Mouse (Mus musculus) lung, adult 2 months (tissue): ENCODE data around the gene Cd27. TPM values are rescaled to one million over a fixed set of nuclear protein-coding genes. Genes with fewer than 3 reads are reported as not detected.

Experiments used
- DNase-seq: peaks from one replicate; pipeline ENCODE4 v3.0.0; 2022
- H3K4me1 ChIP-seq: fragments of 200-500 bp; 2 replicates; pipeline ENCODE4 v1.6.1; 2011; ENCODE audit warnings: low read length; ENCODE audit not compliant: control insufficient read depth, insufficient read depth
- H3K4me3 ChIP-seq: fragments of 200-500 bp; replicated peaks from 2 replicates; pipeline ENCODE3; 2011; ENCODE audit warnings: low read depth, mild to moderate bottlenecking, control low read depth, low read length; ENCODE audit errors: extremely low read depth
- CTCF ChIP-seq: fragments of 200-500 bp; IDR thresholded peaks from 2 replicates; pipeline ENCODE4 v1.5.1; 2011; ENCODE audit warnings: mild to moderate bottlenecking, low read length, control low read depth; ENCODE audit not compliant: insufficient read depth
- POLR2A ChIP-seq: fragments of 200-500 bp; IDR thresholded peaks from 2 replicates; pipeline ENCODE4 v1.6.1; 2011; ENCODE audit warnings: low read depth, mild to moderate bottlenecking, control low read depth, low read length, borderline replicate concordance; ENCODE audit errors: extremely low read depth
- WGBS: fragments of 180-500 bp; shearing (Covaris S2); methylation state at CpG from one replicate; pipeline ENCODE4 v1.1.7; 2018; 5-methylcytosine and 5-hydroxymethylcytosine counted together
- polyA plus RNA-seq: library from polyadenylated mRNA; depleted of rRNA; stranded (reverse); fragments of >200 nt; gene quantifications from 2 replicates; pipeline ENCODE4 v1.2.3, GENCODE M21; 2012

Cd27 gene
- polyA plus RNA-seq, 1 experiment: 9.8 TPM

DNA sequence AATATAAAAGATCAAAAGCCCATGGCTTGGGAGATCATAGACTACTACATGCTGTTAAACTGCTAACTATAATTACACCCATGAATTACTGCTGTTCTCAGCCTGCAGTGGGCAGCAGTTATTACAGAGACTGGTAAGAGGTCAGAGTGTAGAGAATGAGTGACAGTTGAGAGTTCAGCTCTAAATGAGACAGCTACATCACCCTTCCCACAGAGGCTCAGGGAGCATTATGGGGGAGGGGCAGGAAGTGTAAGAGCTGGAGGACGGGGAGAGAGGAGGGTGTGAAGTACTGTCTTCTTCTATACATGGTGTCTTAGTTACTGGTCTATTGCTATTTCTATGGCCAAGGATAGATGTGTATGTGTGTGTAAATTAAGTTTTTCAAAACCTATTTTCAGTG lies 7.7 kb upstream of the Cd27 start:
- WGBS: 36% methylated on average over 1 of the region's 1 CpGs
- H3K4me1 ChIP-seq: no peaks in the 10 kb centered on the region

DNA sequence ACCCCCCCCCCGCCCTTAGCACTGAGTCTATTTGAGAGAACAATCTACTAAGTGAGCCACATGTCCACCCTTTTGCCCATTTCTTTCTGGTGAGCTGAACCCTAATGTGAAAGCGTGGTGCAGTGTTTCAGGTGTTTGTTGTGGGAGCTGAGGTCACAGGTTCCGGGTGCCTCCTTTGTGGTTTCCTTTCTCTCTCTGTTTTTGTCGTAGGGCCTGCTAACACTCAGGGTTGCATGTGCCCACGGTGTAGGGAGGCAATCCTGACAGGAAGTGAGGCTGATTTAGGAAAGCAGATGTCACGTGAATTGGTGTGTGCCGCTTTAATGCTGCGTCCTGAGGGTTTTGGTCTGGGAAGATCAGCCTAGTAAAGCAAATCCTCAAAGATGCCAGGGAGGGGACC lies 4.8 kb upstream of the Cd27 start:
- no peak for DNase-seq
- H3K4me1 ChIP-seq: no peaks in the 10 kb centered on the region; the same call in 1 of the 2 replicates
- 74% methylated on average over 8 of the region's 8 CpGs for WGBS
- TF ChIP-seq POLR2A (no peak), CTCF (no peak)
- H3K4me3 ChIP-seq: no peak overlapping the region

More for the DNA sequence above, 7.7 kb upstream of the Cd27 start:
- H3K4me3 ChIP-seq: no peak overlapping the region
- TF ChIP-seq POLR2A (no peak), CTCF (no peak)
- DNase-seq: no peak

DNA sequence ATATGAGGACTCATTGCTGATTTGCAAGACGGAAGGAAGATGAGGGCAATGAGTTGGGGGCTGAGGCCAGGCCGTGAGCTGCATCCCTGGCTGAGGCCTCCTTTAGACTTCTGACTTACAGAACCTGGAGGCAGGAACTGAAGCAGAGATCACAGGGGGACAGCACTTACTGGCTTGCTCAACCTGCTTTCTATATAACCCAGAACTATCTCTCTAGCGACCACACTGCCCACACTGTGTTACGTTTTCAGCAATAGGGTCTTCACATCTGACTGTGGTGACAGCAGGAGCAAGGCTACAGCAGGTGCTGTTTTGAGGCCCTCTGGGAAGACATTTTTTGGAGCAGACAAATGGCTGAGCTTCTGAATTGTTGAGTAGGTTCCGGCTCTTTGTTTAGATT lies 3.8 kb upstream of the Cd27 start:
- TF ChIP-seq POLR2A (no peak), CTCF (no peak)
- WGBS: 84% methylated on average over 5 of the region's 5 CpGs
- Histone ChIP-seq H3K4me1 (no peaks in the 10 kb centered on the region; the same call in 1 of the 2 replicates), H3K4me3 (no peak overlapping the region)
- no peak for DNase-seq

DNA sequence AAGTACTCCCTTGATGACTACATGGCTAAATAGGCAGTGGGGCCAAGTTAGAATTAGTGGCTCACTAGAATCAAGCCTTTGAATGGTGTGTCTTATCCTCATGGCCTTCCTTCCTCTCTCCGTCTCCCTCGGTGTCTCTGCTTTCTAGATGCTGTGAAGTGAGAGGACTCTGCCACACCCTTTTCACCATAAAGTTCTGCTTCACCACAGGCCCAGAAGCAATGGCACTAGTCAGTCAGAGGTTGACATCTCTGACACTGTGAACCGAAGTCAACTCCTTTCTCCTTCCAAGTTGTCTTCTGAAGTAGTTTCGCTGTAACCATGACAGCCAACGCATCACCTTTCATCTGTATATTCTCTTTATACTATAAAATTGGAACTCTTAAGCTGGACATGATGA lies 2.7 kb upstream of the Cd27 start:
- Histone ChIP-seq H3K4me3 (no peak overlapping the region), H3K4me1 (no peaks in the 10 kb centered on the region; the same call in 1 of the 2 replicates)
- TF ChIP-seq CTCF (no peak), POLR2A (no peak)
- WGBS: 90% methylated on average over 5 of the region's 5 CpGs
- no peak for DNase-seq

DNA sequence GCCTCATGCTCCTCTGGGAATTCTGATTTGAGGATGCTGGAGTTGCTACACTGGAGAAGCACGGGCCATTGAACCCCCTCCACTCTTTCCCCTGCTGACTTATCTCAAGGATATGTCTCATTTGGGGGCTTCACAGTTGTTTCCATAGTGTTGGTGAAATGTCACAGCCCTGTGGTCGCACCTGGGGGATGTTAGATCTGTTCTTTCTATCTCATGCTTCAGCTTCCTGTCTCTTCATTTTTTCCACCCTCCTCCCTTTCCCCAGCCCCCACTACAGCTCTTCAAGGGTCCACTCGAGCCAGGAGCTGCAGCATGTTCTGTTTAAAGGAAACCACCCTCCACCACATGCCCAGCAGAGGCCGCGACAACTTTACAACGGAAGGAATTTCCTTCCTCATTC lies 1.6 kb upstream of the Cd27 start:
- DNase-seq: no peak
- H3K4me3 ChIP-seq: no peak overlapping the region
- 24% methylated on average over 6 of the region's 6 CpGs for WGBS
- no peak for TF ChIP-seq CTCF
- no peak for TF ChIP-seq POLR2A
- H3K4me1 ChIP-seq: peaks cover 7% of the 10 kb centered on the region

DNA sequence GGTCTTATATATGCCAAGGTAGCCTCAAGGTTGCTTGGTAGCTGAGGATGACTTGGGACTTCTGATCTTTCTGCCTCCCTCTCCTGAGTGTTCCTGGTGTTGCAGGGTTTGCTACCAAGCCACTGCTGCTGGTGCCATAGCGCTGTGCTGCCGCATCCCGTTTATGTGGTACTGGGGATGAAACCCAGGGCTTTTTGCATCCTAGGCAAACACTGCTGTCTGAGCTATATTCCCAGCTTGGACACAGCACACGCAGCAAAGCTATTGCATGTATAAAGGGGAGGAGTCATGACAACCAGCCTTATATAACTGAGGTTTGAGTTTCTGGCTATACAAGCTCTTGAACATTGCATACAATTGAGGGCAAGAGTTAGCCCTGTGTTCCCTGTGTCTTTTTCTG lies 611 bp upstream of the Cd27 start:
- H3K4me3 ChIP-seq: no peak overlapping the region
- WGBS: 71% methylated on average over 4 of the region's 4 CpGs
- TF ChIP-seq CTCF (no peak), POLR2A (no peak)
- DNase-seq: no peak
- H3K4me1 ChIP-seq: peaks cover 7% of the 10 kb centered on the region

DNA sequence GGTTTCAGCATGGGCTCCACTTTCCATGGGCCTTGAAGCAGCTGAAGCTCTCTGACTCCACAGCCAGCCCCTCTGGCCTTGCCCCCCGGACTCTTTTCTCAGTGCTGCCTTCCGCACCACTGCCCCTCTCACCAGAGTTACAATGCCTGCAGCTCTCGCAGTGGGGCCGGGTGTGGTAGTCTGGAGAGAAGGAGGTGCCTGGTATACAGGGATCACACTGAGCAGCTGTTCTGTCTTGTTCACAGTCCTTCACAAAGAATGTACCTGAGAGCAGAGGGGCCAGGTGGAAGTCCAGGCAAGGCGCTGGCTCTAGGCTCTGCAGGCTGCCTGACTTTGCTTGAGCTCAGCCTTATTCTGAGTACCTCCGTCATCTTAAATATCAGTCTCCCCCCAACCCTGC lies 469 bp downstream of the Cd27 start:
- 80% methylated on average over 6 of the region's 6 CpGs for WGBS
- Histone ChIP-seq H3K4me3 (no peak overlapping the region), H3K4me1 (peaks cover 7% of the 10 kb centered on the region)
- TF ChIP-seq POLR2A: no peak
- TF ChIP-seq CTCF: no peak
- no peak for DNase-seq

DNA sequence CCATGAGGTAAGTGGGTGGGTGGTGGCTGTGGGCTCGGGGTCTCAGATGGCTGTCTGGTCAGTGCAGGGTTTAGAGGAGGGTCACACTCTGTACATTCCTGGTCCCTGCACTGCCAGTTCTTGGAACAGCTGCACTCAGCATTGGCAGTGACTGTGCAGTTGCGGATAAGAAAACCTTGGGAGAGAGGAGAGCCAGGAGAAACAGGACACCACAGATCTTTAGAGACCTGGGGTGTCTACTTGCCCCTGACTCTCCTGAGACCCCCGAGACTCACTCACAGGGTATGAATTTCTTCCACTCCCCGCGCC lies 2.3 kb downstream of the Cd27 start:
- TF ChIP-seq CTCF: no peak
- TF ChIP-seq POLR2A: no peak
- peak; percentile 36 for DNase-seq
- H3K4me1 ChIP-seq: peaks cover 10% of the 10 kb centered on the region
- peak overlapping the region; percentile 43 for H3K4me3 ChIP-seq
- WGBS: 45% methylated on average over 5 of the region's 5 CpGs

DNA sequence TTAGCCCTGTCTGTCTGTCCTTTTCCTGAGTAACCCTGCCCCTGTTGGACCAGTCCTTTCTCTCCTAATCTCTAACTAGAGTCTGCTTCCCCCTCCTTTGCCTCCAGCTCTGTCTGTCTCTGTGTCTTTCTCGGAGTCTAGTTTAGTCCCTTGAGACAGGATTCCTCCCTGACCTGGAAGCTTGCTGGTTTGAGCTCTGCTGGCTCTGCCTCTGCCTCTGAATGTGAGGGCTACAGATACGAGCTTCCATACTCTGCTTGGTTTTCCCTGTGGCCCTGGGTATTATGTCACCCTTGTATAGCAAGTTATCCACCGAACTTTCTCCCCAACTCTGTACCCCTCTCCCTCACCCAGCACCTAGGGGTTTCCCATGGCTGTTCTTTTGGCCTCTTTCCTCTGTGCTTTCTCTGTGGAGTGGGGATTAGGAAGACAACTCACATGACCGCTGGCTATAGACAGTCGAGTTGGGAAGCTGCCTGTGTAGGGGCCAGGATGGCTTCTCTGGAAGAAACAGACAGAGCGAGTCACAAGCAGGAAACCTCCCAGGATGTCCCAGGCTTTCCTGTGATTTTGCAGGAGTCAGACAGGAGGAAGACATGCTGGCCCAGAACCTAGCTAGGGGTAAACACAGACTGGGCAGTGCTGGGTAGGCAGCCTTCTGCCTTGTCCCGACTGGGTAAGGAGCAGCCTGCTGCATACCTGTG lies 2.8 kb downstream of the Cd27 start:
- no peak for DNase-seq
- Histone ChIP-seq H3K4me1 (peaks cover 10% of the 10 kb centered on the region), H3K4me3 (peak overlapping the region; percentile 43)
- 29% methylated on average over 7 of the region's 7 CpGs for WGBS
- no peak for TF ChIP-seq CTCF
- no peak; the same call in 1 of the 2 replicates for TF ChIP-seq POLR2A

DNA sequence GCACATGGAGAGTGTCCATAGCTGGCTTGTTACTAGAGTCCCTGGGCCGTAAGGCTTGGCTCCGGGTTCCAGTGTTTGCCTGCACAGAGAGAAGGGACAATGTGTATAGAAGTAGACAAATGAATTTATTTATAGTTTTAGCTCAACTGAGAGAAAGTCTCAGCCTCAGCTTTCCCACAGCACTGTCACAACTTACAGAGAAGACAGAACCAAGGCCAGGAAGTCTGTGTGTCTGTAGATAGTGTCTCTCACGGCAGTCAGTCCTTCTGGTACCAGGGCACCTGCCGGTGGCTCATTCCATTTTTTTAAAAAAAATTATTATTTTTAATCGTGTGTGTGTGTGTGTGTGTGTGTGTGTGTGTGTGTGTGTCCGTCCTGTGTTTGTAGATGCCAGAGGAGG lies 4.3 kb downstream of the Cd27 start:
- WGBS: 44% methylated on average over 6 of the region's 6 CpGs
- TF ChIP-seq POLR2A (no peak), CTCF (no peak)
- Histone ChIP-seq H3K4me3 (no peak overlapping the region), H3K4me1 (peaks cover 10% of the 10 kb centered on the region)
- no peak for DNase-seq

DNA sequence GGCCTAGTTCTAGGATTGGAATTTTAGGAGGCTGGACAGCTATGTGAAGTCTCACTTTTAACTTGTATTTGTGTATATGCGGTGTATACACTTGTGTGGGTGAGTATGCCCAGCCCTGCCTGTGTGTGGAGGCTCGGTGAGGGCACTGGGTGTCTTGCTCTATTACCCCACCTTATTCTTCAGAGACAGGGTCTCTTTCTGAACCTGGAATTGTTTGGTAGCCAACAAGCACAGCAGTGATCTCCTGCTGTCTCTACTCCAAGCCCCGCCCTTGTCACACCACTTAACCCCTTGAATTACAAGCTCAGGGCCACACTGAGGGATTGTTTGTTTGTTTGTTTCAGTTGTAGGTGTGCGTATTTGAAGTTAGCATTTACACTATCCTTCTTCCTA lies 4.8 kb downstream of the Cd27 start:
- 23% methylated on average over 4 of the region's 4 CpGs for WGBS
- DNase-seq: no peak
- Histone ChIP-seq H3K4me1 (peaks cover 10% of the 10 kb centered on the region), H3K4me3 (peak overlapping the region; percentile 96)
- no peak for TF ChIP-seq POLR2A
- TF ChIP-seq CTCF: no peak
